Mouse (Mus musculus): ENCODE measurements around the gene Bst2.

DNA sequence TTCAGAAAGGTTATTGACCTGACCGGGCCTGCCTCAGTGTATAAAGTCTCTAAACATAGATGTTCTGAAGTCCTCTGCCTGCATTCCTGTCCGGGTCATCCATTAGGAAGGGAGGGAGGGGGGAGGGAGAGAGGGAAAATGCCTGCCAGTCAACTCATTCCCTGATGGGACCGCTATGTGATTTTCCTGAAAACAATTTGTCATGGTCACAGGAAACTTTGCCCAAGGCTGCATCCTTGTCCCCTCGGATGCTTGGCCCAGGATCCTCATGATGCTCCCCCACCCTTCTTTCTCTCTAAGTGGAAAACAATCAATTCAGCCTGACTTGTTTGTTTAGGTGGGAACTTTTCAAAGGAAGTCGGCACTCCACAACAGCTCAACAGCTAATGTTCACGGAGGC lies 20.5 kb downstream of the Bst2 start:
- no peak for TF ChIP-seq CTCF (IDR thresholded peaks at IDR 0.05; ENCODE audit: low read depth)
- no peak for TF ChIP-seq EP300 (IDR thresholded peaks at IDR 0.05; ENCODE audit: low read depth)
